ENCODE assay signal across 28 mouse cellular contexts in genomic region chr8:119463709-119464108, GRCm38 (mm10). TPM values are rescaled to one million over a fixed set of nuclear protein-coding genes. Genes with fewer than 3 reads are reported as not detected.
A peak's percentile ranks its signal among the peaks of the same experiment; 100 is the strongest.
DNase-seq lines count a peak whose midpoint lies in the region; ATAC-seq and TF ChIP-seq lines count a peak whose summit lies in the region.
"Had no signal": no experiment of that assay in that cellular context is flagged by ENCODE, and none has a peak within 500 bp of the region (broad histone marks: within the 10 kb centered on the region; RNA-seq: fewer than 3 reads in every experiment).

No protein-coding gene starts in this region.

- no peak for TF ChIP-seq CTCF in lung, postnatal 0 days (IDR thresholded peaks at IDR 0.05)

- H3K4me1 ChIP-seq in forebrain, embryonic 10.5 days: peaks cover 51% of the 10 kb centered on the region
- peaks cover 59% of the 10 kb centered on the region for H3K4me1 ChIP-seq in forebrain, embryonic 12.5 days
- no peaks in the 10 kb centered on the region for H3K4me1 ChIP-seq in lung, postnatal 0 days (ENCODE audit: insufficient read depth, low read depth, low read length)
- H3K4me1 ChIP-seq: megakaryocyte, embryonic 14.5 days had no signal

- H3K36me3 ChIP-seq in forebrain, embryonic 10.5 days (replicated peaks): peaks cover 10% of the 10 kb centered on the region
- H3K36me3 ChIP-seq in forebrain, embryonic 12.5 days (replicated peaks): no peaks in the 10 kb centered on the region
- H3K36me3 ChIP-seq in lung, postnatal 0 days (ENCODE audit: insufficient read depth, low read length): no peaks in the 10 kb centered on the region
- H3K36me3 ChIP-seq: embryonic facial prominence, embryonic 10.5 days; heart, embryonic 10.5 days; limb, embryonic 13.5 days; liver, embryonic 12.5 days had no signal

- H3K9ac ChIP-seq in forebrain, embryonic 12.5 days: no peak overlapping the region
- no peak overlapping the region for H3K9ac ChIP-seq in lung, postnatal 0 days (replicated peaks; ENCODE audit: low read depth)
- H3K9ac ChIP-seq: limb, embryonic 13.5 days; liver, embryonic 12.5 days; lung, embryonic 14.5 days had no signal

- WGBS in forebrain, embryonic 10.5 days: 66% methylated on average over 7 of the region's 7 CpGs
- WGBS in forebrain, embryonic 12.5 days: 35% methylated on average over 7 of the region's 7 CpGs
- 52% methylated on average over 7 of the region's 7 CpGs for WGBS in lung, postnatal 0 days

- DNase-seq in forebrain, embryonic 10.5 days (ENCODE audit: extremely low spot score, low spot score): no peak
- DNase-seq in kidney, postnatal 14 days: peak; percentile 17
- no peak for DNase-seq in kidney, postnatal 36 days
- DNase-seq in lung, postnatal 0 days (ENCODE audit: low spot score): no peak
- DNase-seq in lung, adult 18-20 months: no peak
- DNase-seq in lung, postnatal 14 days: peak; percentile 25
- no peak for DNase-seq in left cerebral cortex, postnatal 10 days (ENCODE audit: extremely low spot score in 1 of 2, low spot score in 2 of 2)
- DNase-seq: adrenal gland, postnatal 36 days; cerebellum, adult 11 months; cerebellum, adult 9-11 months; heart, postnatal 10 days; kidney, postnatal 10 days; lung, embryonic 14.5 days; right cerebral cortex, postnatal 14 days; thymus, adult 2 months; thymus, postnatal 4 days had no signal

- no peak for TF ChIP-seq EP300 in lung, postnatal 0 days (IDR thresholded peaks at IDR 0.05)

- no peaks in the 10 kb centered on the region for H3K9me3 ChIP-seq in forebrain, embryonic 10.5 days
- no peaks in the 10 kb centered on the region for H3K9me3 ChIP-seq in forebrain, embryonic 12.5 days
- H3K9me3 ChIP-seq in lung, postnatal 0 days (ENCODE audit: low read length): no peaks in the 10 kb centered on the region
- H3K9me3 ChIP-seq: embryonic facial prominence, embryonic 10.5 days; heart, embryonic 10.5 days; limb, embryonic 13.5 days; liver, embryonic 12.5 days had no signal

- intact Hi-C loops in left cerebral cortex, postnatal 10 days (cut with DNase I): no loop called here

- H3K27ac ChIP-seq in forebrain, embryonic 10.5 days: peak overlapping the region; percentile 36; the same call in 1 of the 2 replicates
- no peak overlapping the region for H3K27ac ChIP-seq in forebrain, embryonic 12.5 days
- H3K27ac ChIP-seq in lung, postnatal 0 days (ENCODE audit: low read length): no peak overlapping the region
- H3K27ac ChIP-seq: embryonic facial prominence, embryonic 10.5 days; heart, embryonic 10.5 days; limb, embryonic 13.5 days; liver, embryonic 12.5 days; stomach, postnatal 0 days had no signal

- no peak overlapping the region for H3K4me3 ChIP-seq in forebrain, embryonic 10.5 days
- no peak overlapping the region for H3K4me3 ChIP-seq in forebrain, embryonic 12.5 days (replicated peaks)
- no peak overlapping the region for H3K4me3 ChIP-seq in lung, postnatal 0 days (ENCODE audit: low read depth, low read length)
- H3K4me3 ChIP-seq: embryonic facial prominence, embryonic 10.5 days; heart, embryonic 10.5 days; limb, embryonic 13.5 days; liver, embryonic 12.5 days; megakaryocyte, embryonic 14.5 days had no signal

- H3K4me2 ChIP-seq in forebrain, embryonic 12.5 days: no peak overlapping the region
- H3K4me2 ChIP-seq in lung, postnatal 0 days (replicated peaks; ENCODE audit: low read depth, low read length): no peak overlapping the region
- H3K4me2 ChIP-seq: limb, embryonic 13.5 days; liver, embryonic 12.5 days; lung, embryonic 14.5 days had no signal

- peaks cover 52% of the 10 kb centered on the region for H3K27me3 ChIP-seq in forebrain, embryonic 10.5 days (ENCODE audit: poor library complexity, severe bottlenecking)
- H3K27me3 ChIP-seq in forebrain, embryonic 12.5 days: peaks cover 37% of the 10 kb centered on the region
- H3K27me3 ChIP-seq in lung, postnatal 0 days (replicated peaks; ENCODE audit: insufficient read depth, low read length): 0 out of 2 replicates have a peak, but pooled peaks cover 5% of the 10 kb centered on the region

- ATAC-seq in forebrain, embryonic 12.5 days (ENCODE audit: low FRiP score): no peak
- peak; percentile 32 for ATAC-seq in lung, postnatal 0 days
- ATAC-seq: intestine, postnatal 0 days; liver, embryonic 12.5 days had no signal

RNA-seq across cellular contexts. Expression of gene Necab2, which starts 17.2 kb away (rescaled TPM):
- 15.5 and 19.1 TPM in 2 replicates for polyA plus RNA-seq in forebrain, embryonic 10.5 days (2016; fragmentation: Nextera tagmentation; extraction: Ambion mirVana)
- 14.6 and 15.4 TPM in 2 replicates for polyA plus RNA-seq in forebrain, embryonic 12.5 days (2016; fragmentation: Nextera tagmentation; extraction: Ambion mirVana)
- polyA plus RNA-seq in lung, postnatal 0 days (2015; fragmentation: Nextera tagmentation; extraction: Ambion mirVana): 1.2 and 1.8 TPM in 2 replicates
- total RNA-seq in left cerebral cortex, postnatal 10 days (2021): 10 to 100 TPM; 51.6 to 63.6 TPM
- total RNA-seq: heart, postnatal 10 days; monocyte, adult 5-6 weeks; neutrophil, adult 5-6 weeks had no signal

RNA-seq across cellular contexts. Expression of gene Osgin1, which starts 29.8 kb away (rescaled TPM):
- polyA plus RNA-seq in forebrain, embryonic 10.5 days (2016; fragmentation: Nextera tagmentation; extraction: Ambion mirVana): 0.48 and 0.73 TPM in 2 replicates
- 0.13 and 0.65 TPM in 2 replicates for polyA plus RNA-seq in forebrain, embryonic 12.5 days (2016; fragmentation: Nextera tagmentation; extraction: Ambion mirVana)
- polyA plus RNA-seq in lung, postnatal 0 days (2015; fragmentation: Nextera tagmentation; extraction: Ambion mirVana): 9.7 and 14.0 TPM in 2 replicates
- total RNA-seq in left cerebral cortex, postnatal 10 days (2021): 1 to 10 TPM in 1 of 2 experiments, not detected in 1; 1.2 TPM

RNA-seq across cellular contexts. Expression of gene Slc38a8, which starts 37.8 kb away (rescaled TPM):
- 1.0 and 4.4 TPM in 2 replicates for polyA plus RNA-seq in forebrain, embryonic 10.5 days (2016; fragmentation: Nextera tagmentation; extraction: Ambion mirVana)
- 0.20 TPM in 1 of 2 replicates, not detected in the other for polyA plus RNA-seq in forebrain, embryonic 12.5 days (2016; fragmentation: Nextera tagmentation; extraction: Ambion mirVana)
- not detected in 2 replicates for polyA plus RNA-seq in lung, postnatal 0 days (2015; fragmentation: Nextera tagmentation; extraction: Ambion mirVana)
- under 1 TPM in 1 of 2 experiments, not detected in 1; 0.45 TPM for total RNA-seq in left cerebral cortex, postnatal 10 days (2021)
- total RNA-seq: gastrocnemius, adult 8-10 months; heart, postnatal 10 days; monocyte, adult 5-6 weeks; neutrophil, adult 5-6 weeks had no signal
- polyA plus RNA-seq: heart, embryonic 10.5 days; hindbrain, embryonic 11.5 days; liver, embryonic 12.5 days; lung, embryonic 14.5 days; stomach, postnatal 0 days had no signal

Comparison
In these comparisons a context has a peak if more than half of its experiments do, and no peak if none do; other contexts are left out.
1. DNase-seq: peak in kidney, postnatal 14 days (single experiment) and lung, postnatal 14 days (single experiment); none in forebrain, embryonic 10.5 days (single experiment), kidney, postnatal 36 days (0 of 2), lung, postnatal 0 days (single experiment), lung, adult 18-20 months (0 of 2) and left cerebral cortex, postnatal 10 days (0 of 2).